Mouse (Mus musculus) cerebellum, adult 2 months (tissue): Measurements from ENCODE around the gene Cldn1. TPM values are rescaled to one million over a fixed set of nuclear protein-coding genes. Genes with fewer than 3 reads are reported as not detected.

ENCODE experiments used
- DNase-seq, 2 experiments: peaks; one replicate each; pipeline ENCODE4 v3.0.0; 2021
- H3K27ac ChIP-seq: fragments of 200-500 bp; 2 replicates; pipeline ENCODE4 v1.5.1; 2012; ENCODE audit warnings: low read length, control low read depth, inconsistent platforms; ENCODE audit not compliant: insufficient read depth
- H3K27me3 ChIP-seq: fragments of 200-500 bp; 2 replicates; pipeline ENCODE4 v1.6.1; 2012; ENCODE audit warnings: inconsistent platforms, mild to moderate bottlenecking, low read length, moderate library complexity; ENCODE audit not compliant: control insufficient read depth, insufficient read depth
- H3K4me1 ChIP-seq: fragments of 200-500 bp; 2 replicates; pipeline ENCODE4 v1.6.1; 2011; ENCODE audit warnings: low read length; ENCODE audit not compliant: control insufficient read depth, insufficient read depth
- H3K4me3 ChIP-seq: fragments of 200-500 bp; replicated peaks from 2 replicates; pipeline ENCODE3; 2011; ENCODE audit warnings: mild to moderate bottlenecking, low read depth, low read length, control low read depth; ENCODE audit not compliant: insufficient read depth
- CTCF ChIP-seq: fragments of 200-500 bp; IDR thresholded peaks from 2 replicates; pipeline ENCODE4 v1.5.1; 2011; ENCODE audit warnings: low read depth, mild to moderate bottlenecking, control low read depth, low read length, moderate library complexity, borderline replicate concordance; ENCODE audit not compliant: insufficient read depth
- POLR2A ChIP-seq: fragments of 200-500 bp; IDR thresholded peaks from 2 replicates; pipeline ENCODE4 v1.6.1; 2011; ENCODE audit warnings: low read length, control low read depth, borderline replicate concordance; ENCODE audit not compliant: insufficient read depth
- WGBS: fragments of 180-500 bp; shearing (Covaris S2); methylation state at CpG from one replicate; pipeline ENCODE4 v1.1.7; 2018; 5-methylcytosine and 5-hydroxymethylcytosine counted together
- polyA plus RNA-seq: library from polyadenylated mRNA; depleted of rRNA; stranded (reverse); fragments of >200 nt; gene quantifications from 2 replicates; pipeline ENCODE4 v1.2.3, GENCODE M21; 2012; rRNA removed

The Cldn1 gene
- polyA plus RNA-seq, result 0.88 and 2.2 TPM in 2 replicates

- H3K27me3 ChIP-seq, result no peaks in the 10 kb centered on the region
- H3K27ac ChIP-seq, result no peak within 1 kb of the TSS
- TF ChIP-seq POLR2A (no peak), CTCF (peak; percentile 60; the same call in 1 of the 2 replicates)
- peak; percentile 40 to 61 for DNase-seq
- 3% methylated on average over 33 of the region's 33 CpGs for WGBS
- H3K4me3 ChIP-seq, result peak within 1 kb of the TSS; percentile 56
- no peaks in the 10 kb centered on the region for H3K4me1 ChIP-seq
These were observed at the start of gene Cldn1 for GRCm38 (mm10) chr16:26371325-26372053. TSS of gene Cldn1 (minus strand) at chr16:26371841.

- Histone ChIP-seq H3K27me3 (no peaks in the 10 kb centered on the region), H3K27ac (no peak overlapping the region), H3K4me1 (no peaks in the 10 kb centered on the region), H3K4me3 (no peak overlapping the region)
- WGBS, result 41% methylated on average over 3 of the region's 3 CpGs
- TF ChIP-seq POLR2A, result no peak
- no peak for TF ChIP-seq CTCF
- no peak for DNase-seq
These were observed 47.0 kb upstream of the Cldn1 start for GRCm38 (mm10) chr16:26418616-26419015.

GRCm38 (mm10) chr16:26404070-26404469 lies 32.4 kb upstream of the Cldn1 start:
- H3K4me3 ChIP-seq, result no peak overlapping the region
- TF ChIP-seq POLR2A, result no peak
- no peak for TF ChIP-seq CTCF
- no peaks in the 10 kb centered on the region for H3K4me1 ChIP-seq
- H3K27ac ChIP-seq, result no peak overlapping the region
- DNase-seq, result no peak
- H3K27me3 ChIP-seq, result no peaks in the 10 kb centered on the region
- WGBS, result 19% methylated on average over 1 of the region's 1 CpGs

GRCm38 (mm10) chr16:26400971-26401370 lies 29.3 kb upstream of the Cldn1 start:
- no peak overlapping the region for H3K4me3 ChIP-seq
- H3K27ac ChIP-seq, result no peak overlapping the region
- no peak for DNase-seq
- no peaks in the 10 kb centered on the region for H3K4me1 ChIP-seq
- H3K27me3 ChIP-seq, result no peaks in the 10 kb centered on the region
- TF ChIP-seq POLR2A (no peak), CTCF (no peak)
- 16% methylated on average over 3 of the region's 3 CpGs for WGBS

GRCm38 (mm10) chr16:26400549-26400948 lies 28.9 kb upstream of the Cldn1 start:
- TF ChIP-seq CTCF, result no peak
- no peak for TF ChIP-seq POLR2A
- 77% methylated on average over 4 of the region's 4 CpGs for WGBS
- no peak overlapping the region for H3K27ac ChIP-seq
- H3K4me3 ChIP-seq, result no peak overlapping the region
- DNase-seq, result no peak
- no peaks in the 10 kb centered on the region for H3K27me3 ChIP-seq
- H3K4me1 ChIP-seq, result no peaks in the 10 kb centered on the region

- Histone ChIP-seq H3K27me3 (no peaks in the 10 kb centered on the region), H3K4me3 (no peak overlapping the region), H3K27ac (no peak overlapping the region), H3K4me1 (no peaks in the 10 kb centered on the region)
- DNase-seq, result no peak
- TF ChIP-seq POLR2A, result no peak
- TF ChIP-seq CTCF, result no peak
- WGBS, result 26% methylated on average over 4 of the region's 4 CpGs
These were observed 19.3 kb upstream of the Cldn1 start for GRCm38 (mm10) chr16:26390936-26391335.

GRCm38 (mm10) chr16:26386159-26386558 lies 14.5 kb upstream of the Cldn1 start:
- H3K27me3 ChIP-seq, result no peaks in the 10 kb centered on the region
- no peak overlapping the region for H3K27ac ChIP-seq
- H3K4me1 ChIP-seq, result no peaks in the 10 kb centered on the region
- TF ChIP-seq CTCF (no peak), POLR2A (no peak)
- H3K4me3 ChIP-seq, result no peak overlapping the region
- no peak for DNase-seq
- WGBS, result 93% methylated on average over 2 of the region's 2 CpGs

GRCm38 (mm10) chr16:26384112-26384649 lies 12.5 kb upstream of the Cldn1 start:
- WGBS, result 83% methylated on average over 5 of the region's 5 CpGs
- Histone ChIP-seq H3K27ac (no peak overlapping the region), H3K27me3 (no peaks in the 10 kb centered on the region), H3K4me3 (no peak overlapping the region), H3K4me1 (no peaks in the 10 kb centered on the region)
- no peak for DNase-seq
- no peak for TF ChIP-seq POLR2A
- TF ChIP-seq CTCF, result no peak
